Mouse (Mus musculus) liver, embryonic 12.5 days (tissue): ENCODE results near the gene Fermt1. TPM values are rescaled to one million over a fixed set of nuclear protein-coding genes. Genes with fewer than 3 reads are reported as not detected.
A peak's percentile ranks its signal among the peaks of the same experiment; 100 is the strongest.

Source experiments
- ATAC-seq: fragments of 200-750 bp; cut with Nextera tagmentation; 2 replicates; pipeline ENCODE4 v1.8.0; 2017; ENCODE audit warnings: moderate number of reproducible peaks, mild to moderate bottlenecking, moderate library complexity
- H3K27ac ChIP-seq: fragments of 300-500 bp; sonication (generic); 2 replicates; pipeline ENCODE4 v1.5.1; 2016; ENCODE audit warnings: mild to moderate bottlenecking
- H3K27me3 ChIP-seq: fragments of 300-500 bp; sonication (generic); replicated peaks from 2 replicates; pipeline ENCODE4 v1.6.1; 2016; ENCODE audit warnings: mild to moderate bottlenecking, moderate library complexity
- H3K36me3 ChIP-seq: fragments of 300-500 bp; sonication (generic); 2 replicates; pipeline ENCODE4 v1.6.1; 2016; ENCODE audit warnings: mild to moderate bottlenecking, moderate library complexity
- H3K4me1 ChIP-seq: fragments of 300-500 bp; sonication (generic); 2 replicates; pipeline ENCODE4 v1.6.1; 2016
- H3K4me2 ChIP-seq: fragments of 300-500 bp; sonication (generic); 2 replicates; pipeline ENCODE4 v1.6.1; 2016; ENCODE audit warnings: mild to moderate bottlenecking, moderate library complexity
- H3K4me3 ChIP-seq: fragments of 300-500 bp; sonication (generic); 2 replicates; pipeline ENCODE4 v1.5.1; 2016; ENCODE audit warnings: mild to moderate bottlenecking, moderate library complexity
- H3K9ac ChIP-seq: fragments of 300-500 bp; sonication (generic); 2 replicates; pipeline ENCODE4 v1.6.1; 2016; ENCODE audit warnings: mild to moderate bottlenecking, moderate library complexity
- H3K9me3 ChIP-seq: fragments of 300-500 bp; sonication (generic); replicated peaks from 2 replicates; pipeline ENCODE4 v1.6.1; 2016; ENCODE audit warnings: mild to moderate bottlenecking, moderate library complexity
- WGBS: fragments of 180-500 bp; shearing (Covaris S2); methylation state at CpG from one replicate; pipeline ENCODE4 v1.1.7; 2016; ENCODE audit not compliant: insufficient replicate concordance; 5-methylcytosine and 5-hydroxymethylcytosine counted together
- polyA plus RNA-seq: library from polyadenylated mRNA; unstranded; fragments of >200 nt; fragmentation: Nextera tagmentation; extraction: Ambion mirVana; gene quantifications from 2 replicates; pipeline ENCODE4 v1.2.1, GENCODE M21; 2016

Gene Fermt1
- polyA plus RNA-seq, result 0.47 and 0.83 TPM in 2 replicates

GRCm38 (mm10) chr2:132945326-132946207 lies at the start of gene Fermt1:
Gene Fermt1 (minus strand): TSS chr2:132945906.
- Histone ChIP-seq H3K4me3 (peak within 1 kb of the TSS; percentile 21), H3K4me2 (peak within 1 kb of the TSS; percentile 55), H3K36me3 (no peaks in the 10 kb centered on the region), H3K4me1 (0 out of 2 replicates have a peak, but pooled peaks cover 4% of the 10 kb centered on the region), H3K27ac (no peak within 1 kb of the TSS), H3K9me3 (no peaks in the 10 kb centered on the region), H3K27me3 (peaks cover 50% of the 10 kb centered on the region), H3K9ac (no peak within 1 kb of the TSS)
- peak; percentile 24; the same call in 1 of the 2 replicates for ATAC-seq
- 4% methylated on average over 37 of the region's 37 CpGs for WGBS

DNA sequence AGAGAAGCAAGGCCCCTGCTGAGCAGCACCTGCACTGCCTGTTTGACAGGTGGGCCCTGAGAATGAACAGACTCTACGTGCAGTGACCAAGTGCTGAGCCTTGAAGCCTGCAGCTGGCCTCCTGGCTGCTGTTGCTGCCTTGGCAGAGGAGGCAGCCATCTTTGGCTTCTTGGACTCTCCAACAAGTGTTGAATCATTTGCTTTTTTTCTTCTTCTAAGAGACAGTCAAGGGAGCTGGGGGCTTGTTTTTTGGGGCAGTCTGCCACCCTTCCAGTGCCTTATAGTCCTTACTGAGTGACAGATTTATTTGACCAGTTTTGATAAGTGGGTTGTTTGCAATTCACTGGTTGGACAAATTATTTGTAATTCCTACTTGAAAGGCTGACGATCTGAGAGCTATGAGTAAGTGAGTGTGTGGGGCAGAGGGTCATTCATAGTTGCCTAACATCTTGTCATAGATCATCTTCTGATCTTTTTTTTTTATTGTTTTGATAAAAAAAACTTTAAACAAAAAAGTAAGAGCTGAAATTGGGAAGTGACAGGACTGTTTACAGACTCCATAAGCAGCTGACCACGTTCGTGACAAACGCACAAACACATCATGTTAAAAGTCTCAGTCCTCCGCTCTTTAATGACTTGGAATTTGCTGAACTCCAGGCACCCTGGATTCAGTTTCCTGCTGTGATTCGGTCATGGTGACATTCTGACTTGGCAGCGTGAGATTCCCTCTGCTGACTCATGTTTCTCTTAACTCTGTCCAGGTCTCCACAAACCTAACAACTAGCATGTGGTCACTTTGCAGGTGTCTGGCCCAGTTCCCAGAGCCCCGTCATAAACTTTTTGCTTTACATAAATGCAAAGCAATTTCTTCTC lies 47.2 kb upstream of the Fermt1 start:
- no peak overlapping the region for H3K27ac ChIP-seq
- no peaks in the 10 kb centered on the region for H3K4me1 ChIP-seq
- no peak overlapping the region for H3K9ac ChIP-seq
- H3K4me3 ChIP-seq, result no peak overlapping the region
- no peaks in the 10 kb centered on the region for H3K27me3 ChIP-seq
- 59% methylated on average over 9 of the region's 9 CpGs for WGBS
- ATAC-seq, result no peak
- H3K4me2 ChIP-seq, result no peak overlapping the region
- no peaks in the 10 kb centered on the region for H3K36me3 ChIP-seq
- H3K9me3 ChIP-seq, result no peaks in the 10 kb centered on the region

GRCm38 (mm10) chr2:132989778-132990564 lies 44.3 kb upstream of the Fermt1 start:
- H3K9ac ChIP-seq, result no peak overlapping the region
- no peaks in the 10 kb centered on the region for H3K4me1 ChIP-seq
- no peak overlapping the region for H3K4me2 ChIP-seq
- no peak overlapping the region for H3K27ac ChIP-seq
- H3K36me3 ChIP-seq, result no peaks in the 10 kb centered on the region
- 54% methylated on average over 11 of the region's 11 CpGs for WGBS
- no peaks in the 10 kb centered on the region for H3K27me3 ChIP-seq
- no peak overlapping the region for H3K4me3 ChIP-seq
- H3K9me3 ChIP-seq, result no peaks in the 10 kb centered on the region
- ATAC-seq, result no peak

GRCm38 (mm10) chr2:132973346-132973745 lies 27.6 kb upstream of the Fermt1 start:
- Histone ChIP-seq H3K4me3 (no peak overlapping the region), H3K4me1 (no peaks in the 10 kb centered on the region), H3K4me2 (no peak overlapping the region), H3K27ac (no peak overlapping the region), H3K9me3 (no peaks in the 10 kb centered on the region), H3K27me3 (no peaks in the 10 kb centered on the region), H3K36me3 (no peaks in the 10 kb centered on the region), H3K9ac (no peak overlapping the region)
- WGBS, result 66% methylated on average over 2 of the region's 2 CpGs
- ATAC-seq, result no peak

DNA sequence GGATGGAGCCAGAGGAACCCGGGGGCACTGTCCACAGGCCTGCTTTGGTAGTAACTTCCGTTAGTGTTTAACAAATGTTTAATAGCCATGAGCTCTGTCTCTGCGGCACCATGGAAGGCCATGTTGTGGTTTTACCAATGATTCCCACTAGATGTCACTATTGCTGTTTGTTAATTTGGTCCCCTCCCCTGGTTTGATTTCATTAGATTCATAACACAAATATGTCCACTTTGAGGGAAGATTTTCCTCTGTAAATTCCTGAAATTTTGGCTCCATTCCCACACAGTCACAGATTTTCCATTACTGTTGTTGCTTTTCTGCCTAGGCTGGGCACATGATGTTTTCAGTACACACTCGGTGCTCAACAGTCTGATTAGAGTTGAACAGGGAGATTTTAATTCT lies 25.1 kb upstream of the Fermt1 start:
- no peaks in the 10 kb centered on the region for H3K4me1 ChIP-seq
- WGBS, result 35% methylated on average over 4 of the region's 4 CpGs
- no peak overlapping the region for H3K27ac ChIP-seq
- no peak overlapping the region for H3K4me2 ChIP-seq
- no peak overlapping the region for H3K4me3 ChIP-seq
- no peak for ATAC-seq
- no peaks in the 10 kb centered on the region for H3K36me3 ChIP-seq
- H3K27me3 ChIP-seq, result no peaks in the 10 kb centered on the region
- H3K9ac ChIP-seq, result no peak overlapping the region
- H3K9me3 ChIP-seq, result no peaks in the 10 kb centered on the region

GRCm38 (mm10) chr2:132957786-132958185 lies 12.1 kb upstream of the Fermt1 start:
- H3K36me3 ChIP-seq, result no peaks in the 10 kb centered on the region
- H3K4me2 ChIP-seq, result no peak overlapping the region
- H3K27me3 ChIP-seq, result no peaks in the 10 kb centered on the region
- H3K27ac ChIP-seq, result no peak overlapping the region
- H3K9ac ChIP-seq, result no peak overlapping the region
- no peak overlapping the region for H3K4me3 ChIP-seq
- no peaks in the 10 kb centered on the region for H3K4me1 ChIP-seq
- no peak for ATAC-seq
- H3K9me3 ChIP-seq, result no peaks in the 10 kb centered on the region
- 39% methylated on average over 1 of the region's 1 CpGs for WGBS

DNA sequence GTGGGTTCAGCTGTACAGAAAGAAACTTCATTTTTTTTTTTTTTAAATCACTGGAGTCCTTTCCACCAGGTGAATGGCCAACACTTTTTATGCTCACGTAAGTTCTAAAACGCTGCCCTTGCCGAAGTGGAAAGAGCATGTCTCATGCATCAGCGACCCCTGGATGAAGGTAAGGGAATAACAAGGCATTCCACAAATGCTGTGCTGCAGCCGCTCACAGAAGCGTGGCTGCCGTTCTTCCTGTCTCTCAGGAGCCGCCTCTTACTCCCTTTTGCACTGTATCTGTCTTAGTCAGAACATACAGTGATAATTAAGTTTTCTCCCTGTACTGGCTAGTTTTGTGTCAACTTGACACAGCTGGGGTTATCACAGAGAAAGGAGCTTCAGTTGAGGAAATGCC lies 6.5 kb upstream of the Fermt1 start:
- Histone ChIP-seq H3K4me1 (no peaks in the 10 kb centered on the region), H3K4me3 (no peak overlapping the region), H3K9me3 (no peaks in the 10 kb centered on the region), H3K4me2 (no peak overlapping the region), H3K36me3 (no peaks in the 10 kb centered on the region), H3K9ac (no peak overlapping the region), H3K27me3 (peaks cover 8% of the 10 kb centered on the region), H3K27ac (no peak overlapping the region)
- ATAC-seq, result no peak
- WGBS, result 4% methylated on average over 8 of the region's 8 CpGs

- H3K36me3 ChIP-seq, result no peaks in the 10 kb centered on the region
- no peak overlapping the region for H3K27ac ChIP-seq
- no peak overlapping the region for H3K4me2 ChIP-seq
- no peaks in the 10 kb centered on the region for H3K9me3 ChIP-seq
- no peak overlapping the region for H3K9ac ChIP-seq
- WGBS, result 58% methylated on average over 7 of the region's 7 CpGs
- H3K4me1 ChIP-seq, result 0 out of 2 replicates have a peak, but pooled peaks cover 4% of the 10 kb centered on the region
- H3K4me3 ChIP-seq, result no peak overlapping the region
- ATAC-seq, result no peak
- peaks cover 47% of the 10 kb centered on the region for H3K27me3 ChIP-seq
These were observed 2.5 kb upstream of the Fermt1 start for GRCm38 (mm10) chr2:132948174-132948573.

GRCm38 (mm10) chr2:132946976-132947375 lies 1.3 kb upstream of the Fermt1 start:
- H3K4me3 ChIP-seq, result no peak overlapping the region
- ATAC-seq, result no peak
- H3K27ac ChIP-seq, result no peak overlapping the region
- no peaks in the 10 kb centered on the region for H3K36me3 ChIP-seq
- H3K4me2 ChIP-seq, result no peak overlapping the region
- H3K27me3 ChIP-seq, result peaks cover 50% of the 10 kb centered on the region
- 55% methylated on average over 6 of the region's 6 CpGs for WGBS
- no peaks in the 10 kb centered on the region for H3K9me3 ChIP-seq
- 0 out of 2 replicates have a peak, but pooled peaks cover 4% of the 10 kb centered on the region for H3K4me1 ChIP-seq
- no peak overlapping the region for H3K9ac ChIP-seq

GRCm38 (mm10) chr2:132944711-132945325 lies 888 bp downstream of the Fermt1 start:
- Histone ChIP-seq H3K27ac (no peak overlapping the region), H3K27me3 (peaks cover 50% of the 10 kb centered on the region), H3K4me1 (0 out of 2 replicates have a peak, but pooled peaks cover 4% of the 10 kb centered on the region), H3K36me3 (no peaks in the 10 kb centered on the region), H3K4me3 (peak overlapping the region; percentile 21), H3K9me3 (no peaks in the 10 kb centered on the region), H3K4me2 (peak overlapping the region; percentile 55), H3K9ac (no peak overlapping the region)
- 8% methylated on average over 24 of the region's 24 CpGs for WGBS
- no peak for ATAC-seq

- ATAC-seq, result no peak
- H3K27ac ChIP-seq, result no peak overlapping the region
- no peaks in the 10 kb centered on the region for H3K36me3 ChIP-seq
- no peak overlapping the region for H3K4me3 ChIP-seq
- no peak overlapping the region for H3K4me2 ChIP-seq
- H3K9me3 ChIP-seq, result no peaks in the 10 kb centered on the region
- H3K4me1 ChIP-seq, result 0 out of 2 replicates have a peak, but pooled peaks cover 4% of the 10 kb centered on the region
- H3K9ac ChIP-seq, result no peak overlapping the region
- H3K27me3 ChIP-seq, result peaks cover 50% of the 10 kb centered on the region
- WGBS, result 30% methylated on average over 13 of the region's 13 CpGs
These were observed 1.7 kb downstream of the Fermt1 start for GRCm38 (mm10) chr2:132943997-132944396.
